Mouse (Mus musculus) forebrain, embryonic 16.5 days (tissue): ENCODE data around the gene Gm17657. TPM values are rescaled to one million over a fixed set of nuclear protein-coding genes. Genes with fewer than 3 reads are reported as not detected.

Experiments
- ATAC-seq: fragments of 200-750 bp; cut with Nextera tagmentation; 2 replicates; pipeline ENCODE4 v1.8.0; 2017; ENCODE audit warnings: mild to moderate bottlenecking, moderate library complexity
- H3K27ac ChIP-seq: fragments of 300-500 bp; sonication (generic); 2 replicates; pipeline ENCODE4 v1.5.1; 2014; ENCODE audit warnings: low read length, control low read depth
- H3K27me3 ChIP-seq: fragments of 300-500 bp; sonication (generic); replicated peaks from 2 replicates; pipeline ENCODE4 v1.6.1; 2014; ENCODE audit warnings: low read length; ENCODE audit not compliant: control insufficient read depth, insufficient read depth
- H3K36me3 ChIP-seq: fragments of 300-500 bp; sonication (generic); 2 replicates; pipeline ENCODE4 v1.6.1; 2014; ENCODE audit not compliant: control insufficient read depth, insufficient read depth
- H3K4me1 ChIP-seq: fragments of 300-500 bp; sonication (generic); replicated peaks from 2 replicates; pipeline ENCODE4 v1.6.1; 2014; ENCODE audit warnings: low read length; ENCODE audit not compliant: control insufficient read depth, insufficient read depth
- H3K4me2 ChIP-seq: fragments of 300-500 bp; sonication (generic); 2 replicates; pipeline ENCODE4 v1.6.1; 2014; ENCODE audit warnings: mild to moderate bottlenecking, low read length, control low read depth
- H3K4me3 ChIP-seq: fragments of 300-500 bp; sonication (generic); replicated peaks from 2 replicates; pipeline ENCODE4 v1.5.1; 2014; ENCODE audit warnings: mild to moderate bottlenecking, low read length, control low read depth
- H3K9ac ChIP-seq: fragments of 300-500 bp; sonication (generic); replicated peaks from 2 replicates; pipeline ENCODE4 v1.6.1; 2014; ENCODE audit warnings: low read depth, low read length, control low read depth
- H3K9me3 ChIP-seq: fragments of 300-500 bp; sonication (generic); 2 replicates; pipeline ENCODE4 v1.6.1; 2016; ENCODE audit warnings: low read length; ENCODE audit not compliant: control insufficient read depth
- WGBS: fragments of 180-500 bp; shearing (Covaris S2); extraction: QIAGEN DNeasy Blood & Tissue Kit; methylation state at CpG from one replicate; pipeline ENCODE4 v1.1.7; 2014; 5-methylcytosine and 5-hydroxymethylcytosine counted together
- polyA plus RNA-seq: library from polyadenylated mRNA; unstranded; fragments of >200 nt; fragmentation: Nextera tagmentation; extraction: Ambion mirVana; gene quantifications from 2 replicates; pipeline ENCODE4 v1.2.1, GENCODE M21; 2015

The Gm17657 gene
- polyA plus RNA-seq, 1 experiment from 2014 or later, result not detected

GRCm38 (mm10) chr17:29492269-29493191 is 56.9 kb downstream of the Gm17657 start:
- Histone ChIP-seq H3K27ac (peak overlapping the region; percentile 61; the same call in 1 of the 2 replicates), H3K4me2 (peak overlapping the region; percentile 97), H3K36me3 (no peaks in the 10 kb centered on the region), H3K4me3 (peak overlapping the region; percentile 90), H3K27me3 (no peaks in the 10 kb centered on the region), H3K9me3 (no peaks in the 10 kb centered on the region), H3K9ac (peak overlapping the region; percentile 90), H3K4me1 (peaks cover 18% of the 10 kb centered on the region)
- no peak for ATAC-seq
- 2% methylated on average over 22 of the region's 22 CpGs for WGBS

- Histone ChIP-seq H3K4me2 (peak overlapping the region; percentile 97), H3K4me3 (peak overlapping the region; percentile 90), H3K27ac (peak overlapping the region; percentile 91), H3K9ac (peak overlapping the region; percentile 90), H3K9me3 (no peaks in the 10 kb centered on the region), H3K27me3 (no peaks in the 10 kb centered on the region), H3K4me1 (peaks cover 18% of the 10 kb centered on the region), H3K36me3 (no peaks in the 10 kb centered on the region)
- ATAC-seq, result no peak
- WGBS, result under 1% methylated on average over 48 of the region's 48 CpGs
Observed at GRCm38 (mm10) chr17:29491591-29492268, 57.7 kb downstream of the Gm17657 start.

GRCm38 (mm10) chr17:29490713-29491581 is 58.5 kb downstream of the Gm17657 start, which contains the start of gene Pim1:
Gene Pim1, plus strand, starts transcription at chr17:29490753.
- Histone ChIP-seq H3K9ac (peak within 1 kb of the TSS; percentile 90), H3K36me3 (no peaks in the 10 kb centered on the region), H3K4me1 (peaks cover 18% of the 10 kb centered on the region), H3K9me3 (no peaks in the 10 kb centered on the region), H3K27ac (peak within 1 kb of the TSS; percentile 98), H3K4me3 (peak within 1 kb of the TSS; percentile 90), H3K4me2 (peak within 1 kb of the TSS; percentile 97), H3K27me3 (no peaks in the 10 kb centered on the region)
- ATAC-seq, result peak; percentile 80
- under 1% methylated on average over 87 of the region's 99 CpGs for WGBS

GRCm38 (mm10) chr17:29489971-29490712 is 59.3 kb downstream of the Gm17657 start:
- Histone ChIP-seq H3K4me3 (peak overlapping the region; percentile 90), H3K9me3 (no peaks in the 10 kb centered on the region), H3K36me3 (no peaks in the 10 kb centered on the region), H3K4me1 (peaks cover 18% of the 10 kb centered on the region), H3K27me3 (no peaks in the 10 kb centered on the region), H3K4me2 (peak overlapping the region; percentile 58), H3K9ac (peak overlapping the region; percentile 90), H3K27ac (peak overlapping the region; percentile 98)
- under 1% methylated on average over 47 of the region's 68 CpGs for WGBS
- peak; percentile 89 for ATAC-seq

- H3K27ac ChIP-seq, result peak overlapping the region; percentile 98
- H3K36me3 ChIP-seq, result no peaks in the 10 kb centered on the region
- H3K27me3 ChIP-seq, result no peaks in the 10 kb centered on the region
- 5% methylated on average over 30 of the region's 30 CpGs for WGBS
- peaks cover 18% of the 10 kb centered on the region for H3K4me1 ChIP-seq
- no peaks in the 10 kb centered on the region for H3K9me3 ChIP-seq
- ATAC-seq, result peak; percentile 9
- H3K9ac ChIP-seq, result peak overlapping the region; percentile 90
- H3K4me2 ChIP-seq, result peak overlapping the region; percentile 58
- peak overlapping the region; percentile 90 for H3K4me3 ChIP-seq
Observed at GRCm38 (mm10) chr17:29488978-29489970, 60.2 kb downstream of the Gm17657 start.

- WGBS, result 87% methylated on average over 8 of the region's 8 CpGs
Observed at GRCm38 (mm10) chr17:29488257-29488977, 61.0 kb downstream of the Gm17657 start.

GRCm38 (mm10) chr17:29485336-29486233 is 63.9 kb downstream of the Gm17657 start:
- H3K4me3 ChIP-seq, result no peak overlapping the region
- WGBS, result 70% methylated on average over 3 of the region's 3 CpGs
- no peak for ATAC-seq
- no peak overlapping the region for H3K9ac ChIP-seq
- no peaks in the 10 kb centered on the region for H3K36me3 ChIP-seq
- no peaks in the 10 kb centered on the region for H3K9me3 ChIP-seq
- H3K27me3 ChIP-seq, result no peaks in the 10 kb centered on the region
- H3K4me1 ChIP-seq, result peaks cover 8% of the 10 kb centered on the region
- no peak overlapping the region for H3K4me2 ChIP-seq
- H3K27ac ChIP-seq, result no peak overlapping the region

More at GRCm38 (mm10) chr17:29488257-29488977, 61.0 kb downstream of the Gm17657 start:
- Histone ChIP-seq H3K4me1 (peaks cover 18% of the 10 kb centered on the region), H3K9me3 (no peaks in the 10 kb centered on the region), H3K4me2 (peak overlapping the region; percentile 58), H3K27me3 (no peaks in the 10 kb centered on the region), H3K27ac (peak overlapping the region; percentile 29), H3K4me3 (no peak overlapping the region), H3K9ac (peak overlapping the region; percentile 90; the same call in 1 of the 2 replicates), H3K36me3 (no peaks in the 10 kb centered on the region)
- no peak for ATAC-seq
